Mouse (Mus musculus): Measurements from ENCODE around the gene Ldlrad3.
A peak's percentile ranks its signal among the peaks of the same experiment; 100 is the strongest.

GRCm38 (mm10) chr2:102195494-102195893 lies 9.3 kb upstream of the Ldlrad3 start:
- no peak for TF ChIP-seq MYB (IDR thresholded peaks at IDR 0.05; ENCODE audit: low read depth, low read length)
- no peak for TF ChIP-seq ZNF384 (IDR thresholded peaks at IDR 0.05; ENCODE audit: low read depth, low read length)
- no peak for TF ChIP-seq CTCF (IDR thresholded peaks at IDR 0.05 in 2 of 3, conservative IDR thresholded peaks at IDR 0.05 in 1 of 3; ENCODE audit: control insufficient read depth in 1 of 3, insufficient read depth in 1 of 3, low read depth in 2 of 3, low read length in 3 of 3, poor library complexity in 1 of 3, severe bottlenecking in 1 of 3)
- TF ChIP-seq SIN3A (IDR thresholded peaks at IDR 0.05; ENCODE audit: low read length) = no peak
- no peak for TF ChIP-seq ZC3H11A (IDR thresholded peaks at IDR 0.05; ENCODE audit: low read depth, low read length)
- TF ChIP-seq EP300 (IDR thresholded peaks at IDR 0.05; ENCODE audit: low read depth in 1 of 2, low read length in 2 of 2) = no peak
- TF ChIP-seq ETS1 (IDR thresholded peaks at IDR 0.05; ENCODE audit: low read depth, low read length) = peak; percentile 13; the same call in 1 of the 2 replicates
